Mouse (Mus musculus) forelimb bud, embryonic 11.5 days (tissue): ENCODE data around the gene Ulbp1.
"Not testable (repeated sequence)": the region's sequence is repeated elsewhere in the genome, so short reads cannot be mapped to it uniquely, and the experiment has no call there.

Experiments
- DNase-seq: peaks from one replicate; pipeline ENCODE4 v3.0.0-alpha.2; 2012; ENCODE audit warnings: low read depth, low spot score

The Ulbp1 gene

DNA sequence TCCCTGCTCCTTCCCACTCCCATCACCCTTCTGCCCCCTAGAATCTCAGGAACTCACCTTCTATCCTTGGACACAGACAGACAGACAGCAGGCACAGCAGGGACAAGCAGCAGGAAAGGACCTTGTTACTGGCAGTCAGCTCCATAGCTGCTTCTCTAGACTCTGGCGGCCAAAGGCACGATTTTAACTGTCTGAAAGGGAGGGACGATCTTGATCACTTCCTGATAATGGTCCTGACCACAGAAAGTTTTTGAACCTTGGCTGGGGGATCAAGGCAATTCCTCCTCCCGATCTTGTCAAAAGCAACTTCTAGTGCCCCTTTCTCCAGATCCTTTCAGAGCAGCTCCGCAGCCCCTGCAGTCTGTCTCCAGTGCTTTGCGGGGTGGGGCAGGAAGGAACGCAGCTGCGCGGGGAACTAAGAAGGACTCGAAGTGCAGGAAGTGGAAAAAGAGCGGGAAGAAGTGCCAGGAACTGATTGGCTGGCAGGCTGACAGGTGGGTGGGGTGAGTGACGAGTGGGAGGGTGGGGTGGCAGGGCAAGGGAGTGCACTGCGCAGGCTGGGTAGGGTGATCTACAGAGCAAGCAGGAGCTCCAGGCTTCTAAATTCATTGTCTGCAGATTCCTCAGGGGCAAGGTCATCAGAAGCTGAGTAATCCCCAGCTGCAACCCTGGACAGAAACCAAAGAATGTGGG is at the start of gene Ulbp1:
Gene Ulbp1, minus strand, starts transcription at position 442 of the 693 bp plus-strand sequence.
- no peak for DNase-seq

DNA sequence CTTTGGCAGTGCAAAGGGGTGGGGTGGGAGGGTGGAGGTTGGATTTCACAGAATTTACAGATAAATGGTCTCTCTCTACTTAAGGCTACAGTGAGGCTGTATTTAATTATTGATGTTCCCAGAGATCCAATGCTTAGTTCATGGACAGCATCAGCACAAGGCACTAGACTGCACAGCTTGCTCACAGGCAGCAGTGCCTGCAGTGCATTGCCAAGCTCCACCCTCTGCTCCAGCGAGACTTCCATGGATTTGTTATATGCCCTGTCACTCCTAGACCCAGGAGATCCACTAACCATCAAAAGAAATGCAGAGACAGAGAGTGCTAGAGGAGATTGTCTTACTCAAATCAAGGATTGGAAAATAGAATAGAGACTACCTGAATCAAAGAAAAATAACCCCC is 24.7 kb upstream of the Ulbp1 start:
- DNase-seq, result not testable (repeated sequence)

DNA sequence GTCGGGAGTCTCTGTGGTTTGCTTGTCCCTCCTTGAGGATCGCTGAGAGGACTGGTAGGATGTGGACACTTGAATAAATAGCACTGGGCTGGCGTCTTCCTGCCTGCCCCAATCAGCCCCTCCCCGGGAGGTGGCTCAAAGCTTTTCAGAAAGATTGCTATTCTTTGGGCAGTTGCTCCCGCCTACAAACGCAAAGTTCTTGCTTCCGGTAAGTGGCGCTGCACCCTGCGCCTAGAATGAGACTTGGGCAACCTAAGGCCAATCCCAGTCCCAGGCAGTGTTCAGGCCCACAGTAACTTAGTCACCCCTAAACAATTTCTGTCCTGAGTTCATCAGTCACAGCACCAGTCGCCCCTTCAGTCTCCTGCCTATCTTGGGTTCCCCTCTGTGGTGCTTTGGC is 18.9 kb upstream of the Ulbp1 start:
- DNase-seq, result not testable (repeated sequence)

DNA sequence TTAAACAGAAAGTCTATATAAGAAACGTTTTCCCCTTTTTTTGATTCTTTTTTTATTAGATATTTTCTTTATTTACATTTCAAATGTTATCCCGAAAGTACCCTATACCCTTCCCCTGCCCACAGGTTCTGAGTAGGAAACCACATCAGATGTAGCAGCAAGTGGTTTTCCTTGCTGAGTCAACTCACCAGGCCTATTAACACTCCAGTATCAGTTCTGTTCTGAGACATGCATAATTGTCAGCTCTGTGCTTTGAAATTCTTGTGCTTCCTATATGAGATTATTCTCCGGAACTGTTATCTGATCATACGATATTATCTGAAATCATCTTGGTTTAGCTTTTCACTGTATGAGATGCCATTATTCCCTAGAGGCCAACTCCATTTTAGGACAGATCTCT is 10.2 kb upstream of the Ulbp1 start:
- DNase-seq, result no peak

DNA sequence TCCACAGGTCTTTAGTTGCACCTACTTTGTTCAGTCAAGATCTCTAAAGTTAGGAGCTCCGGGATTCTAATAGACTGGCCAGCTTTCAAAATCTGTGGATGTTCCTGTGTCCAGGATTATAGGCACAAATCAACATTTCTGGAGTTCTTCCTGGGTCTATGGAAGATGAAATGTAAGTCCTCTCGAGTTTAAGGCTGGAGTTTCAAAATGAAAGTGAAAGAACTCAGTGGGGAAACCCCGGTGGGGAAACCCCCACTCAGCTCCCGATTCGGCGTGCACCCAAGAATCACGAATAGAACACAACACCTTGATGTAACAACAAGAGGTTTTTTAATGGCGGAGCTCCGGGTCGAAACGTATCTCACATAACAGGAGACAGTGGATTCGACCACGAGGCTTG is 787 bp upstream of the Ulbp1 start:
- DNase-seq, result not testable (repeated sequence)

DNA sequence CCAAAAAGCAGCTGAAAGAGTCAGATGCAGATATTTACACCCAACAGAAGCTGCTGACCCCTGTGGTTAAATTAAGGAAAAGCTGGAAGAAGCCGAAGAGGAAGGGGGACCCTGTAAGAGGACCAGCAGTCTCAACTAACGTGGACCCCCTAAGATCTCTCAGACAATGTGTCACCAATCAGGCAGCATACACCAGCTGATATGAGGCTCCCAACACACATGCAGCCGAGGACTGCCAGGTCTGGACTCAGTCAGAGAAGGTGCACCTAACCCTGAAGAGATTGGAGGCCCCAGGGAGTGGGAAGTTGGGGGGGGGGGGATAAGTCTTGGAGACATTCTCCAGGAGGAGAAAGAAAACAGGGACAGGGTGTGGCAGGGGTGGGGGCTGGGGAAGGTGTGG is 1.8 kb downstream of the Ulbp1 start:
- no peak for DNase-seq

DNA sequence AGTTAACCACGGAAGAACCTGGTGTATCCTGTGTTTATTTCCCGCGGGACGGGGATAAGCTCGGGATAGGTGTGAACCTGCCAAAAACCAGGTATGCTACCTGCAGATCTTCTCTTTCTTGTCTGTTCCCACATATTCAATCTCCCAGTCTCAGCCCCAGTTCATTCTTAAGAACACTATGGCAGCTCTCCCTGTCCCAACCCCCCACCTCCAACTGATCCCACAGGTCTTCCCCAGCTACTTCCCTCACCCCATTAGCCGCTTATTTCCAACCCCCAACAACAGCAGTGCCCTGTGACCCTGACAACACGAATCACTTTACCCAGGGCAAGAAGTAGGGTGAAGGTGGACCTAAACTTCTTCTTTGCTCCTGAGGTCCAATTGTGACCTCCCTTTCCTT is 3.0 kb downstream of the Ulbp1 start:
- DNase-seq, result no peak

DNA sequence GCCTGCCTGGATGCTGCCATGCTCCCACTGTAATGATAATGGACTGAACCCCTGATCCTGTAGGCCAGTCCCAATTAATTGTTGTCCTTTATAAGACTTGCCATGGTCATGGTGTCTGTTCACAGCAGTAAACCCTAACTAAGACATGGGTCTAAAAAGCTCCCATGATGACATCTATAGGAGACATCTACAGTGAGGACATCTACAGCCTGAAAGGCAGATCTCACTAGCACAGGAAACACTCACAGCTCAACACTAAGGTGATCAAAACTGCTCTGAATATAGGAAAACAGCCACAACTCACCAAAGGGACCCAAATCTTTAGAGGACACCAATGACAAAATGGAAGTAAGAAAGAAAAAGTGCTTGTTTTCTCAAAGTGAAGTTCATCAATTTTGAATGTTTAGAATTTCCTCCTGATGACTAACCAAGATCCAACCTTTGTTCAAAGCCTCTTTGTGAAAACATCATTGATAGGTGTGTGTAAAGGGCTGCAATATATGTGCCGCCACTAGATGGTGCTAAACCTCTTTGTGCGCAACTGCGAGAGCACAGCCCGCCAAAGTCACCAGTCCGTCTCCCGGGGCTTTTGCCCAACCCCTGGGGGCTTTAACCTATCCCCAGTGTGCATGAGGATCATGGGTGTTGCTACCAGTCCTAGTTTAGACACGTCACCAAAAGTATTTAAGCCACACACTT is 3.6 kb downstream of the Ulbp1 start:
- peak; percentile 32 for DNase-seq

DNA sequence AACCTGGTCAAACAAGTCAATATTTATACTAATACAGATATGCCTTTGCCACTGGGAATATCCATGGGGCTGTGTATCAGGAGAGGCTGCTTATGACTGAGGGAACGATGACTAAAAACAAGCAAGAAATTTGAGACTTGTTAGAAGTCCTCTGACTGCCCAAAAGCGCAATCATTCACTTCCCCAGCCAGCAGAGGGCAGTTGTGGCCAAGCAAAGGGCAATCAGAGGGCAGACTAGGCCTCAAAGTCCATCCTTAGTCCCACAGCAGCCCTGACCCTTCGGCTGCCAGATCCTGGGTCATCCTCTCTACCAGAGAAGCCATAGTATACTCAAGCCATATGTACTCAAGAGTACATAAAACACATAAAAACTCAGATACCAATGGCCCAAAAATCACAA is 11.4 kb downstream of the Ulbp1 start:
- no peak for DNase-seq

DNA sequence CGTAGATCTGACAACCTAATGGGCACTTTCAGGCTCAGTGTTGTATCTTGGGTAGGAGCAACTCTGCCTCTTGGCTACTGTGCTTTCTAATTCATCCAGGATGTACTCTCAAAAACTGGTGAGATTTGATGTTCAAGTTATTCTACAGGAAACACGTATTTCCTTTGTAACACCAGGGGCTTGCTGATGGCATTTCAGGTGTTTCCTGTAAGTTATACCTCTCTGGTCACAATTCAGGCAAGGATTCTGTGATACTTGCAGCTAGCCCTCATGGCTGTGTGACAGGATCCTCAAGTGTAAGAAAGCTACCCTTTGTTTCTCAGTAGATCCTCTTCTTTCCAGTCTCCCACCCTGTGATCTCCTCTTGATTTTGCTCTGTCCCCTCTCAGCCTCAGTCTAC is 34.5 kb downstream of the Ulbp1 start:
- DNase-seq, result no peak

DNA sequence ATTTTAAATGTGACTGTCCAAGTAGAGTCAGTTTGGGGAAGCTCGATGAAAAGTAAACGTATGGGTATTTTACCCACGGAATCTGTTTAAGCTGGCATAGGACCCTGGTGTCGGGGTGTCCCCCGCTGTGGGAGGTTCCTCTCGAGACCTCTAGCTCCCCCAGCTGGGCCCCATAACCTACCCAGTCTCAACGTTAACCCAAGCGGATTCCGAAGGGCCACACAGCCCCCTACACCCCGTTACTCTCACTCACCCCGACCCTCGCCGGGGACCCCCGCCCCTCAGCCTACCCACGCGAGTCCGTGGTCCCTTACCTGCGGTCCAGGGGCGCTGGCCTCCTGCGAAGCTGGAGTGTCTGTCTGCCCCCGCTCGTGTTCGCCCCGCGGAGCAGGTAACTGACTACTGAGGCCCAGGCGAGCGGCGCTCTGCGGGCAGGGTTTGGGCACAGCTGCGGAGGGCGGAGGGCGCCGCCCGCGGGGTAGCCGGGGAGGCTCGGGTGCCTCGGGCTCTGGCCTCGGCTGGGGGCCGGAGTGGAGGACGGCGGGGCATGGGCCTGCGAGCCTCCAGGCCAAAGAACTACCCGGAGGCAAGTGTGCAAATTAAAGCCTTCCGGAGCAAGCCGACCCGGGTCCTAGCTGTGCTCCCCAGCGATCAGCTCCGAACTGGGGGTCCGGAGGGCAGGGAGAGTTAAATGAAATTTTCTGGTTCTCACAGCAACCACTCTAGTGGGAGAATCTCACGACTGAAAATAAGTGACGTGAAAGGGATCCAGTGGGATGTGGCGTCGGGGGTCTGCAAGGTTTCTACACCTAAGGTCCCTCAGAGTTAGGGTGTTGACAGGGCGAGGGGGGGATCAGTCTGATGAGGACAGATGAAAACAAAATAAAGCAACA is 80.0 kb downstream of the Ulbp1 start:
- DNase-seq, result no peak

DNA sequence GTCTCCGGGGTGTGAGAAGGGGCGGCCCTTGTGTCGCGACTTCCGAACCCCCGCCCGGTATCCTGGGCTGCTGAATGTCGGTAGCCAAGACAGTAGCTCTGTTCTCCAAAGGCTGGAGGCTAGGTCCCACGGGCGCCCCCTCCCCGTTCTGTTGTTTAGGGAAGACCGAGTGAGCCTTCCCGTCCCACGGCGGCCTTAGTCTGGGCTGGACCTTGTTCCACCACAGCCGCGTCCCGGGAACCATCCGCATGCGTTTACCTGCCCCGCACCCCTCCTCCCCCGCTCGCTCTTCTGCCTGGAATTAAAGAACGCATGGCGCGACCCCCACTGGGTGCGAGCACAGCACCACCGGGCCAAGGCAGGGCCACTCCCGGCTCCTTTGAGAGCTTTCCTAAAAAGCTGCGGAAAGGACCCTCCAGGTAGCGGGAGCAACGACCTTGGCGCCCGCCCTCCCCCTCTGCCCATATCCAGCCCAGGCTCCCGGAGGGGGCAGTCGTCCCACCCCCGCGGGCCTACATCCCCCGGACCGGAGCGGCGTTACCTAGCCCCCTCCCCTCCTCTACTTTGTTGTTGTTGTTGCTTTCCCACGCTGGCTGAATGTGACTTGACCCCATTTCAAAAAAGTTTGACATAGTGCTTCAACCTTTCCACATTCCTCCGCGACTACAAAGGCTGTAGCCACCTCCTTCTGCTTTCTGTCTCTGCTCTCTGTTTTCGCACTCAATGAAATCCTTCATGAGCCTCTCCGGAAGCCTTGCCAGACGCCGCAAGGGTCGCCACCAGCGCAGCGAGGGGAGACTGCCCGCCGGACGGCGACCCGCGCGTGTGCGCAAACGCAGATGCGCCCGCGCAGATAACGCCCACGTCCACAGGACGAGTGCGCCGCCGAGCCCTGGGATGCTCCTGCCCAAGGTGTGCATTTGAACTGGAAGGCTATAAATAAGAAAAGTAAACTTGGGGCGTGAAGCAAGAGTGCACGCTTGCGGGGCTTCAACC is 81.2 kb downstream of the Ulbp1 start:
- peak; percentile 49 for DNase-seq

DNA sequence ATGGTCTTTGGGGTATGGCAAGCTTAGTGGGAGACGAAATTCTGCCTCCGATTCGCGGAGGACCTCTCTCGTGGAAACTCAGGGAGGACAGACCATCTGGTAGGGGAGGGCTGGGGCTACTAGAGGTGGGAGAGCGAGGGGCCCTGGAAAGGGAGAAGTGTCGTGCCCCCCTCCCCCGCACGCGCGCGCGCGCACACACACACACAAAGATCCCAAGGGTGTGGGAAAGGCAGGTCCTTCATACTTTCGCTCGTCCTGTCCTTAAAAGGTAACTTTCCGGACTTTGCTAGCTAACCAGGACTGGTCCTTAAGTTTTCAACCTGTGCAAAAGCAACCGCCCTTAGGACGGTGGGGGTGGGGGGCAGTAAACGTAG is 81.9 kb downstream of the Ulbp1 start:
- DNase-seq, result peak; percentile 27

DNA sequence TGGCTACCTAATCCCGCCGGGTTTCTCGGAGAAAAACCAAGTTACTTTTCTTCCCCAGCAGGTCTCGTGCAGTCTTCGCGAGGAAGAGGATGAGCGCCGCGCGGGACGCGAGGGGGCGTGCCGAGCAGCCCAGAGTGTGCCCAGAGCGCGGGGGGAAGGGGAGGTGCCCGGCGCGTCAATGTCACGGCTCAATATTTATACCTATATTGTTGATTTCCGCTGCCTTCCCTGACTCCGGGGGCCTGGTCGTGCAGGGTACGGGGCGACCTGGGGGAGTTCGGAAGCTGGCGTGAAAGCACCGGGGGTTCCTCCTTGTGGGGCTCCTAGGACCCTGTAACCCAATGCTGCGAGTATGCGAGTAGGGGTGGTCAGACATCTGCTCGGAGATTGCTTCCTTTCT is 82.3 kb downstream of the Ulbp1 start:
- peak; percentile 21 for DNase-seq
